Mouse (Mus musculus) midbrain, embryonic 10.5 days (tissue): ENCODE measurements around the gene Hhat. TPM values are rescaled to one million over a fixed set of nuclear protein-coding genes. Genes with fewer than 3 reads are reported as not detected.

ENCODE experiments used
- DNase-seq: peaks from one replicate; pipeline ENCODE4 v3.0.0-alpha.2; 2017; ENCODE audit warnings: low spot score
- H3K27ac ChIP-seq: fragments of 300-500 bp; sonication (generic); replicated peaks from 2 replicates; pipeline ENCODE4 v1.5.1; 2016; ENCODE audit warnings: mild to moderate bottlenecking
- H3K27me3 ChIP-seq: fragments of 300-500 bp; sonication (generic); 2 replicates; pipeline ENCODE4 v1.6.1; 2016; ENCODE audit warnings: low read depth, mild to moderate bottlenecking; ENCODE audit not compliant: poor library complexity, severe bottlenecking
- H3K36me3 ChIP-seq: fragments of 300-500 bp; sonication (generic); 2 replicates; pipeline ENCODE4 v1.6.1; 2016; ENCODE audit warnings: mild to moderate bottlenecking, moderate library complexity
- H3K4me1 ChIP-seq: fragments of 300-500 bp; sonication (generic); 2 replicates; pipeline ENCODE4 v1.6.1; 2016
- H3K4me3 ChIP-seq: fragments of 300-500 bp; sonication (generic); 2 replicates; pipeline ENCODE4 v1.5.1; 2016; ENCODE audit warnings: mild to moderate bottlenecking, moderate library complexity
- H3K9me3 ChIP-seq: fragments of 300-500 bp; sonication (generic); replicated peaks from 2 replicates; pipeline ENCODE4 v1.6.1; 2016; ENCODE audit warnings: mild to moderate bottlenecking
- WGBS: fragments of 180-500 bp; shearing (Covaris S2); methylation state at CpG from one replicate; pipeline ENCODE4 v1.1.7; 2016; 5-methylcytosine and 5-hydroxymethylcytosine counted together
- polyA plus RNA-seq: library from polyadenylated mRNA; unstranded; fragments of >200 nt; fragmentation: Nextera tagmentation; extraction: Ambion mirVana; gene quantifications from 2 replicates; pipeline ENCODE4 v1.2.1, GENCODE M21; 2016

Hhat gene
- polyA plus RNA-seq, 1 experiment from 2014 or later: 8.2 TPM

- Histone ChIP-seq H3K4me3 (no peak overlapping the region), H3K9me3 (no peaks in the 10 kb centered on the region), H3K4me1 (peaks cover 45% of the 10 kb centered on the region), H3K27ac (peak overlapping the region; percentile 13; the same call in 1 of the 2 replicates), H3K36me3 (no peaks in the 10 kb centered on the region), H3K27me3 (no peaks in the 10 kb centered on the region)
- WGBS: 50% methylated on average over 13 of the region's 13 CpGs
- no peak for DNase-seq
These were observed 250.1 kb downstream of the Hhat start for GRCm38 (mm10) chr1:192520836-192521435.

- DNase-seq: no peak
- no peak overlapping the region for H3K4me3 ChIP-seq
- no peaks in the 10 kb centered on the region for H3K36me3 ChIP-seq
- 89% methylated on average over 1 of the region's 1 CpGs for WGBS
- no peak overlapping the region for H3K27ac ChIP-seq
- H3K4me1 ChIP-seq: peaks cover 36% of the 10 kb centered on the region
- no peaks in the 10 kb centered on the region for H3K9me3 ChIP-seq
- H3K27me3 ChIP-seq: no peaks in the 10 kb centered on the region
These were observed 251.3 kb downstream of the Hhat start for GRCm38 (mm10) chr1:192519713-192520112.

GRCm38 (mm10) chr1:192515373-192515772 is 255.7 kb downstream of the Hhat start:
- no peaks in the 10 kb centered on the region for H3K27me3 ChIP-seq
- WGBS: 82% methylated on average over 3 of the region's 3 CpGs
- peaks cover 1% of the 10 kb centered on the region; the same call in 1 of the 2 replicates for H3K4me1 ChIP-seq
- H3K27ac ChIP-seq: no peak overlapping the region
- H3K4me3 ChIP-seq: no peak overlapping the region
- H3K9me3 ChIP-seq: no peaks in the 10 kb centered on the region
- DNase-seq: no peak
- H3K36me3 ChIP-seq: no peaks in the 10 kb centered on the region

GRCm38 (mm10) chr1:192512821-192513220 is 258.2 kb downstream of the Hhat start:
- WGBS: 97% methylated on average over 1 of the region's 1 CpGs
- Histone ChIP-seq H3K36me3 (no peaks in the 10 kb centered on the region), H3K27ac (no peak overlapping the region), H3K4me3 (no peak overlapping the region), H3K9me3 (no peaks in the 10 kb centered on the region), H3K27me3 (no peaks in the 10 kb centered on the region), H3K4me1 (no peaks in the 10 kb centered on the region)
- no peak for DNase-seq

- H3K27ac ChIP-seq: no peak overlapping the region
- H3K4me1 ChIP-seq: no peaks in the 10 kb centered on the region
- H3K27me3 ChIP-seq: no peaks in the 10 kb centered on the region
- H3K4me3 ChIP-seq: no peak overlapping the region
- H3K36me3 ChIP-seq: no peaks in the 10 kb centered on the region
- no peaks in the 10 kb centered on the region for H3K9me3 ChIP-seq
- WGBS: 89% methylated on average over 4 of the region's 4 CpGs
- no peak for DNase-seq
These were observed 267.4 kb downstream of the Hhat start for GRCm38 (mm10) chr1:192503651-192504050.

- Histone ChIP-seq H3K4me1 (no peaks in the 10 kb centered on the region), H3K36me3 (no peaks in the 10 kb centered on the region), H3K9me3 (no peaks in the 10 kb centered on the region)
These were observed 268.2 kb downstream of the Hhat start for GRCm38 (mm10) chr1:192502835-192503234.

GRCm38 (mm10) chr1:192502016-192502415 is 269.0 kb downstream of the Hhat start:
- 90% methylated on average over 9 of the region's 9 CpGs for WGBS
- Histone ChIP-seq H3K4me3 (no peak overlapping the region), H3K36me3 (no peaks in the 10 kb centered on the region), H3K4me1 (no peaks in the 10 kb centered on the region), H3K27ac (no peak overlapping the region), H3K27me3 (no peaks in the 10 kb centered on the region), H3K9me3 (no peaks in the 10 kb centered on the region)
- no peak for DNase-seq

More at GRCm38 (mm10) chr1:192502835-192503234, 268.2 kb downstream of the Hhat start:
- DNase-seq: no peak
- no peak overlapping the region for H3K4me3 ChIP-seq
- H3K27ac ChIP-seq: no peak overlapping the region
- H3K27me3 ChIP-seq: no peaks in the 10 kb centered on the region

- Histone ChIP-seq H3K4me3 (no peak overlapping the region), H3K9me3 (no peaks in the 10 kb centered on the region), H3K4me1 (no peaks in the 10 kb centered on the region), H3K27ac (no peak overlapping the region), H3K36me3 (no peaks in the 10 kb centered on the region), H3K27me3 (no peaks in the 10 kb centered on the region)
- no peak for DNase-seq
- 80% methylated on average over 2 of the region's 2 CpGs for WGBS
These were observed 273.5 kb downstream of the Hhat start for GRCm38 (mm10) chr1:192497505-192497904.

GRCm38 (mm10) chr1:192489908-192490825 is 280.9 kb downstream of the Hhat start:
- Histone ChIP-seq H3K27ac (no peak overlapping the region), H3K9me3 (no peaks in the 10 kb centered on the region), H3K27me3 (no peaks in the 10 kb centered on the region), H3K4me1 (no peaks in the 10 kb centered on the region), H3K36me3 (no peaks in the 10 kb centered on the region), H3K4me3 (no peak overlapping the region)
- DNase-seq: no peak
- WGBS: 83% methylated on average over 13 of the region's 13 CpGs

GRCm38 (mm10) chr1:192487571-192487970 is 283.5 kb downstream of the Hhat start:
- H3K27ac ChIP-seq: no peak overlapping the region
- WGBS: 93% methylated on average over 11 of the region's 11 CpGs
- H3K27me3 ChIP-seq: no peaks in the 10 kb centered on the region
- no peaks in the 10 kb centered on the region for H3K4me1 ChIP-seq
- H3K9me3 ChIP-seq: no peaks in the 10 kb centered on the region
- DNase-seq: no peak
- H3K4me3 ChIP-seq: no peak overlapping the region
- no peaks in the 10 kb centered on the region for H3K36me3 ChIP-seq

GRCm38 (mm10) chr1:192485030-192485429 is 286.0 kb downstream of the Hhat start:
- Histone ChIP-seq H3K9me3 (no peaks in the 10 kb centered on the region), H3K4me3 (no peak overlapping the region), H3K27ac (no peak overlapping the region), H3K36me3 (no peaks in the 10 kb centered on the region), H3K4me1 (no peaks in the 10 kb centered on the region), H3K27me3 (no peaks in the 10 kb centered on the region)
- WGBS: 86% methylated on average over 3 of the region's 3 CpGs
- no peak for DNase-seq

- no peak for DNase-seq
- Histone ChIP-seq H3K27ac (no peak overlapping the region), H3K4me3 (no peak overlapping the region), H3K9me3 (no peaks in the 10 kb centered on the region), H3K4me1 (no peaks in the 10 kb centered on the region), H3K36me3 (no peaks in the 10 kb centered on the region), H3K27me3 (no peaks in the 10 kb centered on the region)
These were observed 289.6 kb downstream of the Hhat start for GRCm38 (mm10) chr1:192481446-192481845.

GRCm38 (mm10) chr1:192480072-192480784 is 290.8 kb downstream of the Hhat start:
- Histone ChIP-seq H3K4me3 (no peak overlapping the region), H3K27me3 (no peaks in the 10 kb centered on the region), H3K27ac (no peak overlapping the region), H3K9me3 (no peaks in the 10 kb centered on the region), H3K36me3 (no peaks in the 10 kb centered on the region), H3K4me1 (no peaks in the 10 kb centered on the region)
- WGBS: 86% methylated on average over 8 of the region's 8 CpGs
- DNase-seq: no peak
